Mouse (Mus musculus) gastrocnemius, adult 18-20 months (tissue): ENCODE measurements at regions not wholly inside any gene's neighbourhood (a gene's known extent, or its start where the extent isn't known, plus 50 kb on each side); places are given as distances from the start of the nearest gene placed in this dataset. TPM values are rescaled to one million over a fixed set of nuclear protein-coding genes. Genes with fewer than 3 reads are reported as not detected.

Experiments
- DNase-seq: peaks from one replicate; pipeline ENCODE4 v3.0.0; 2021; ENCODE audit warnings: low spot score
- microRNA-seq: library from miRNA; unstranded; fragments of <30 nt; microRNA quantifications from one replicate; pipeline ENCODE4 v1.2.0, GENCODE M21; 2021

DNA sequence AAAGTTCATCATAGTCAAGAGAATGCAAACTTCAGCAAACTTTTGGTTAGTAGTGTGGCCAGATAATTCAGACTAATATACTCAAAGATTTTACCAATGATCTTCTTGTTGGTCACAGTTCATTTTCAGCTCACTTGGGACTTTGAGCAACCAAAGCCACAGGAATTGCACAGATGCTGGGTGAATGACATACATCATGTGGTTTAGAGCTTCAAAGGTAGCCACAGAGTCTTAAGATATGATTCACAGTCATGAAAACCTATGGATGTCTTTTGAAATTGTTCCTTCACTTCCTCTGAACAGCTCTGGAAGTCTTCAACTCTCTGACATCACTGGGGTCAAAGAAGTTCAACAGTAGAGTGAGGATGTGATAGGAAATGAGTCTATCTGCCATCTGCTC, 77.0 kb upstream of the Gm9747 start:
- no peak for DNase-seq

DNA sequence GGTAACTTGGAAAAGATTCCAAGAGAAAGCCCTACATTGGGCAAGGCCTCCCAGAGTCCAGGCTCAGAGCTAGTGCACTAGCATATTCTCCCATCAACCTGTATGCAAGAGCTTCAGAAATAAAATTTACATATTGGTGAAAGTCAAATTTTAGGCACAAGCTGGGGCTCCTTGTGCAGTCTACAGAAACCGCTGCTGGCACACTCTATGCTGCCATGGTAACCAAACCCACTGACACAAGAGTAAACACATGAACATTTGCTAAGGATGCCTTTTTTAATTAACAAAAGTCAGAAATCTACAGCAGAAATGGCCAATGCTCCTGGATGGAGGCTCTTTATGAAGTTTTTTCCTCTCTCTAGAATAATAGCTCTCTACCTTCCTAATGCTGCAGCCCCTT, 75.9 kb upstream of the Gm9747 start:
- no peak for DNase-seq

DNA sequence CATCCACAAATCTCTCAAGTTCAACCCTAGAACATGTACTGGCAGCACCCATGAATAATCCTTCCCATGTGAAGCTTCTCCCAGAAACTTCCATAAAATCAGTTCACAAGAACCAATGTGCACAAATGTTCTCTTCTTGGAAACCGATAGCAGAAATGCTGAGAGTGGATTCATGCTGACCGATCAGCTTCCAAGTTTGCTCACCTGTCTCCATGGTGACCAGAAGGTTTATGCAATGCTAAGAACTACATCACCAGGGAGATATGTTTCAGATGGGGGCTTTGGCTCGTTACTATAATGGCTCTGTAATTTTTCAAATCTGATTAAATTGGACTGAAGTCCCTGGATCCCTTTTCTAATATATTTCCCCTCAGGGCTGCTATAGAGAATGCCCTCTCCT, 74.4 kb upstream of the Gm9747 start:
- peak; percentile 32 for DNase-seq

DNA sequence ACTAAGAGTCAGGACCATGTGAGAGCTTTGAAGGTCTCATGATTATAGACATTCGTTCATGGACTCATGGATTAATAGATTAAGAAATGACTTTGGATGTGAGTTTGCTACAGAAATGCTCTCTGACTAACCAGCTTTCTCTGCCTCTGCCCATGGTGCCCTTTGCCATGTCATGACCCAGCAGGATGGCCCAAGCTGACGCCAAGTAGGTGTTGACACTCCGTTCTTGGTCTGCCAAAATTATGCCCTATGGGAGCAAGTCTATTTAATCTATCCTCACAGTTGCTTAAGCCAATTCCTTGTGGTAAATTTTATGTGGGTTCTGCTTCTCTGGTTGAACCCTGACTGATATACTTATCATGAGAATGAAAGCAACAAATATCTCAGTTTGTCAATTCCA, 73.7 kb upstream of the Gm9747 start:
- peak; percentile 43 for DNase-seq

DNA sequence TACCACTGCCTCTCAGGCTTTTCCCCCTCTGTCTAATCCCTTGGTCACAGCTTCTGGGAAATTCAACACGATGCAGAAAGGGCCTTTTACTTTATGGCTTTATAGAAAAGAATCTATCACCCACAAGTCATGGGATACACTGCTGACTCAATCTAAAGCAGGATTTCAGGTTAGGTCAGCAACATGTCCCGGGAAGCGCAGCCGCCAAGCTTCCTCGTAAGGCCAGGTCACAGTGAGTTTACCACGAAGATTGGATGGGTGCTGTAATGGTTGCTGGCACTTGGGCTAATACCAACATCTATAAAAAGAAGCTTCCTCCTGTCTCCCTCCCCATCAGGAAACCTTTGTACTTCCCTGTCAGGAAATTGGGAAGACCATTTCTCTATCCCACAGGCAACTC, 70.0 kb upstream of the Gm9747 start:
- peak; percentile 50 for DNase-seq

DNA sequence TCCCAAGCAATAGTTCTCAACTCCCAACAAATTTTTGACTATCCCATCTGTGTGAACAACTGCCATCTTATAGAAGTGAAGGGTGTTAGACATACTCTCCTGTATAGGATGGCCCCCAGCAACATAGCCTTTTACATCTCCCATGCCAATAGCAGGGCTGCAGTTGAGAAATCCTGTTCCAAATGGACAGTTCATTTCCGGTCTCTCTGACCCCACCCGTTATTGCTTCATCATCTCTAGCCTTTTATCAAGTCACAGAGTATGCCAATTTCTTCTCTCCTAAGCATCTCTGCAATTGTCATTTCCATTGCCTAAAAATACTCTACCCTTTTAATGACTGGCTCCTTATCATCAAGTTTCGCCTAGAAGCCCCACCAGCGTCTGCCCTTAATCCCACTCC, 64.8 kb upstream of the Gm9747 start:
- no peak for DNase-seq

DNA sequence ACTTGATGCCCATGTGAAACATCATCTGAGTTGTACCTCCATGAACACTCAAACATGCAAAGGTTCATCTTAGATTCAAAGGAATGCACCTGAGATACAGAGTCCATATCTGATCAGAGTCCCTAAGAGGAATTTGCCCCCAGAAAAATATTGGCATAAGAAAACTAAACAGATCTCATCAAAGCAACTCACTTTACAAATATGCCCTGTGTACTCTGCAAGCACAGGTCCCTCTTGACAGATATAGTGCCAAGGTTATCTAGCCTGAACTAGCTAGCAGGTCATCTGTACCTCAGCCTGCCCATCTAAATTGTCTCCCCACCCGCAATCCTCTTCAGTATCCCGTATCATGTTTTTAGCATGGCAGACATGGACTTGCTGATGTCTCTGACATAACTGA, 64.0 kb upstream of the Gm9747 start:
- no peak for DNase-seq

DNA sequence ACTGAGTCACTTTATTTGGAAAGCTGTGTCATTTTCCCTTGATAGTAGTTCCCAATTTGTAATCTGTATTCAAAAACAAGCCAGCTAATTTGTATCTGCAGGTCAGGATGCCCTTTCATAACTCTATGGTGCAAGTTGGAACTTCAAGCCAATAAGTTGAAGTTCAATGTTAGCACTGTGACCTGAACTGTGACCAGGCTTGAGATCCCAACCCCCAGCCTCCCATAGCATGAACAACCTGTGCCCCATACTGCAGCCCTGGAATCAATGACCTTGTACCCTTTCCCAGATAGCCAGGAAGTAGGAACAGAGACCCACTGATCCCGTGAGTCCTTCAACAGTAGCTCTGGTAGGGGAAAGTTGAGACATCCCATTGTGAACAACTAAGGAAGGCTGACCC, 52.5 kb upstream of the Gm9747 start:
- no peak for DNase-seq

Small RNA genes in the stretch of these regions (microRNA-seq; reads per million reads assigned to microRNA genes)
- gene Mir6344: not detected
